Mouse (Mus musculus): ENCODE data around the gene Srsf9. TPM values are rescaled to one million over a fixed set of nuclear protein-coding genes. Genes with fewer than 3 reads are reported as not detected.
"Not testable (repeated sequence)": the region's sequence is repeated elsewhere in the genome, so short reads cannot be mapped to it uniquely, and the experiment has no call there.

The Srsf9 gene
- polyA plus RNA-seq, 1 experiment from 2014 or later, result 200 TPM

- H3K9ac ChIP-seq (replicated peaks); H3K27ac ChIP-seq (replicated peaks); H3K9me3 ChIP-seq; H3K27me3 ChIP-seq; ATAC-seq (replicated peaks): not testable (repeated sequence)
- WGBS, result 91% methylated on average over 5 of the region's 7 CpGs
- peak overlapping the region; percentile 97; the same call in 1 of the 2 replicates for H3K4me3 ChIP-seq
- H3K36me3 ChIP-seq, result peaks cover 16% of the 10 kb centered on the region
- H3K4me2 ChIP-seq (replicated peaks), result peak overlapping the region; percentile 63; the same call in 1 of the 2 replicates
- peaks cover 31% of the 10 kb centered on the region for H3K4me1 ChIP-seq
Measured at GRCm38 (mm10) chr5:115302190-115302589, 24.8 kb upstream of the Srsf9 start.

- ATAC-seq (replicated peaks), result no peak
- 91% methylated on average over 4 of the region's 4 CpGs for WGBS
- H3K4me1 ChIP-seq, result peaks cover 9% of the 10 kb centered on the region
Measured at GRCm38 (mm10) chr5:115312354-115312753, 14.6 kb upstream of the Srsf9 start.

GRCm38 (mm10) chr5:115312816-115313667 is 13.9 kb upstream of the Srsf9 start:
- Histone ChIP-seq H3K9ac (replicated peaks) (no peak overlapping the region), H3K27ac (replicated peaks) (no peak overlapping the region), H3K4me2 (replicated peaks) (no peak overlapping the region), H3K4me1 (peaks cover 16% of the 10 kb centered on the region), H3K4me3 (no peak overlapping the region), H3K27me3 (no peaks in the 10 kb centered on the region), H3K36me3 (no peaks in the 10 kb centered on the region), H3K9me3 (no peaks in the 10 kb centered on the region)
- 69% methylated on average over 10 of the region's 10 CpGs for WGBS
- ATAC-seq (replicated peaks), result no peak

More at GRCm38 (mm10) chr5:115312354-115312753, 14.6 kb upstream of the Srsf9 start:
- no peak overlapping the region for H3K9ac ChIP-seq (replicated peaks)
- H3K36me3 ChIP-seq, result no peaks in the 10 kb centered on the region
- no peak overlapping the region for H3K4me2 ChIP-seq (replicated peaks)
- H3K4me3 ChIP-seq, result no peak overlapping the region
- no peaks in the 10 kb centered on the region for H3K9me3 ChIP-seq
- no peak overlapping the region for H3K27ac ChIP-seq (replicated peaks)
- no peaks in the 10 kb centered on the region for H3K27me3 ChIP-seq

- WGBS, result 47% methylated on average over 5 of the region's 5 CpGs
- no peak overlapping the region for H3K9ac ChIP-seq (replicated peaks)
- no peak for ATAC-seq (replicated peaks)
Measured at GRCm38 (mm10) chr5:115313668-115313943, 13.4 kb upstream of the Srsf9 start.

GRCm38 (mm10) chr5:115316968-115317644 is 9.9 kb upstream of the Srsf9 start:
- Histone ChIP-seq H3K27me3 (no peaks in the 10 kb centered on the region), H3K36me3 (no peaks in the 10 kb centered on the region), H3K9ac (replicated peaks) (peak overlapping the region; percentile 34), H3K4me1 (peaks cover 34% of the 10 kb centered on the region), H3K4me2 (replicated peaks) (no peak overlapping the region), H3K27ac (replicated peaks) (peak overlapping the region; percentile 89), H3K4me3 (no peak overlapping the region), H3K9me3 (no peaks in the 10 kb centered on the region)
- 6% methylated on average over 14 of the region's 14 CpGs for WGBS
- ATAC-seq (replicated peaks), result peak; percentile 26

More at GRCm38 (mm10) chr5:115313668-115313943, 13.4 kb upstream of the Srsf9 start:
- no peaks in the 10 kb centered on the region for H3K27me3 ChIP-seq
- H3K9me3 ChIP-seq, result no peaks in the 10 kb centered on the region
- no peaks in the 10 kb centered on the region for H3K36me3 ChIP-seq
- H3K4me3 ChIP-seq, result no peak overlapping the region
- H3K27ac ChIP-seq (replicated peaks), result no peak overlapping the region
- no peak overlapping the region for H3K4me2 ChIP-seq (replicated peaks)
- H3K4me1 ChIP-seq, result peaks cover 22% of the 10 kb centered on the region

- no peak overlapping the region; the same call in 1 of the 2 replicates for H3K4me2 ChIP-seq (replicated peaks)
- no peaks in the 10 kb centered on the region for H3K27me3 ChIP-seq
- H3K36me3 ChIP-seq, result no peaks in the 10 kb centered on the region
- peak; percentile 29; the same call in 1 of the 2 replicates for ATAC-seq (replicated peaks)
- peak overlapping the region; percentile 89 for H3K27ac ChIP-seq (replicated peaks)
- H3K9ac ChIP-seq (replicated peaks), result 0 out of 2 replicates have a peak overlapping the region, but pooled peaks have one; percentile 6
- peaks cover 34% of the 10 kb centered on the region for H3K4me1 ChIP-seq
- WGBS, result 10% methylated on average over 10 of the region's 10 CpGs
- no peaks in the 10 kb centered on the region for H3K9me3 ChIP-seq
- H3K4me3 ChIP-seq, result no peak overlapping the region
Measured at GRCm38 (mm10) chr5:115317645-115318328, 9.2 kb upstream of the Srsf9 start.

- H3K9ac ChIP-seq (replicated peaks), result peak overlapping the region; percentile 51; the same call in 1 of the 2 replicates
- no peaks in the 10 kb centered on the region for H3K36me3 ChIP-seq
- H3K4me1 ChIP-seq, result peaks cover 34% of the 10 kb centered on the region
- 0% methylated on average over 22 of the region's 22 CpGs for WGBS
- peak overlapping the region; percentile 79 for H3K4me2 ChIP-seq (replicated peaks)
- peak; percentile 72 for ATAC-seq (replicated peaks)
- peak overlapping the region; percentile 89 for H3K27ac ChIP-seq (replicated peaks)
- H3K4me3 ChIP-seq, result peak overlapping the region; percentile 43
- no peaks in the 10 kb centered on the region for H3K9me3 ChIP-seq
- no peaks in the 10 kb centered on the region for H3K27me3 ChIP-seq
Measured at GRCm38 (mm10) chr5:115319004-115319940, 7.7 kb upstream of the Srsf9 start.

GRCm38 (mm10) chr5:115326256-115326831 is 633 bp upstream of the Srsf9 start:
- H3K9ac ChIP-seq (replicated peaks), result peak overlapping the region; percentile 94
- peak overlapping the region; percentile 98 for H3K4me3 ChIP-seq
- H3K9me3 ChIP-seq, result no peaks in the 10 kb centered on the region
- peak overlapping the region; percentile 73 for H3K4me2 ChIP-seq (replicated peaks)
- peaks cover 13% of the 10 kb centered on the region for H3K36me3 ChIP-seq
- peak overlapping the region; percentile 88 for H3K27ac ChIP-seq (replicated peaks)
- 24% methylated on average over 11 of the region's 11 CpGs for WGBS
- no peaks in the 10 kb centered on the region for H3K27me3 ChIP-seq
- ATAC-seq (replicated peaks), result peak; percentile 71
- H3K4me1 ChIP-seq, result peaks cover 34% of the 10 kb centered on the region

- under 1% methylated on average over 55 of the region's 55 CpGs for WGBS
- 0 out of 2 replicates have a peak, but pooled peaks have one; percentile 7 for ATAC-seq (replicated peaks)
- Histone ChIP-seq H3K4me1 (peaks cover 34% of the 10 kb centered on the region), H3K4me2 (replicated peaks) (peak overlapping the region; percentile 73), H3K27ac (replicated peaks) (peak overlapping the region; percentile 88), H3K9ac (replicated peaks) (peak overlapping the region; percentile 94), H3K9me3 (no peaks in the 10 kb centered on the region), H3K36me3 (peaks cover 29% of the 10 kb centered on the region), H3K27me3 (no peaks in the 10 kb centered on the region), H3K4me3 (peak overlapping the region; percentile 98)
Measured at GRCm38 (mm10) chr5:115327610-115328548, 902 bp downstream of the Srsf9 start.

GRCm38 (mm10) chr5:115330955-115331354 is 4.0 kb downstream of the Srsf9 start:
- 84% methylated on average over 9 of the region's 9 CpGs for WGBS
- no peak overlapping the region for H3K4me2 ChIP-seq (replicated peaks)
- no peaks in the 10 kb centered on the region for H3K9me3 ChIP-seq
- peaks cover 29% of the 10 kb centered on the region for H3K4me1 ChIP-seq
- no peak overlapping the region for H3K27ac ChIP-seq (replicated peaks)
- no peak overlapping the region for H3K9ac ChIP-seq (replicated peaks)
- no peaks in the 10 kb centered on the region for H3K27me3 ChIP-seq
- no peak overlapping the region for H3K4me3 ChIP-seq
- ATAC-seq (replicated peaks), result no peak
- H3K36me3 ChIP-seq, result peaks cover 58% of the 10 kb centered on the region
